ENCODE assay signal across 19 mouse cellular contexts in genomic region chr13:98594726-98595141, GRCm38 (mm10). TPM values are rescaled to one million over a fixed set of nuclear protein-coding genes. Genes with fewer than 3 reads are reported as not detected.
DNase-seq lines count a peak whose midpoint lies in the region; ATAC-seq and TF ChIP-seq lines count a peak whose summit lies in the region.
"Had no signal": no experiment of that assay in that cellular context is flagged by ENCODE, and none has a peak within 500 bp of the region (broad histone marks: within the 10 kb centered on the region; RNA-seq: fewer than 3 reads in every experiment).

No protein-coding gene starts in this region.

- no peak for DNase-seq in hindbrain, embryonic 10.5 days (ENCODE audit: low spot score)
- DNase-seq in lung, embryonic 14.5 days: peak; percentile 68
- DNase-seq in lung, postnatal 10 days: no peak
- no peak for DNase-seq in cerebellum, adult 9-11 months
- DNase-seq in left cerebral cortex, postnatal 4 days: no peak
- DNase-seq: adrenal gland, postnatal 36 days; cerebellum, postnatal 25 days; thymus, postnatal 4 days had no signal

- no peaks in the 10 kb centered on the region for H3K36me3 ChIP-seq in hindbrain, embryonic 10.5 days
- no peaks in the 10 kb centered on the region for H3K36me3 ChIP-seq in hindbrain, embryonic 16.5 days (ENCODE audit: control insufficient read depth, insufficient read depth, low read length)
- H3K36me3 ChIP-seq in lung, embryonic 14.5 days (ENCODE audit: insufficient read depth): no peaks in the 10 kb centered on the region
- no peaks in the 10 kb centered on the region for H3K36me3 ChIP-seq in intestine, embryonic 15.5 days
- H3K36me3 ChIP-seq in stomach, embryonic 15.5 days: no peaks in the 10 kb centered on the region
- H3K36me3 ChIP-seq: embryonic facial prominence, embryonic 15.5 days; forebrain, embryonic 12.5 days; hindbrain, embryonic 13.5 days; neural tube, embryonic 15.5 days had no signal

- H3K9me3 ChIP-seq in hindbrain, embryonic 10.5 days: no peaks in the 10 kb centered on the region
- no peaks in the 10 kb centered on the region for H3K9me3 ChIP-seq in hindbrain, embryonic 16.5 days (ENCODE audit: control insufficient read depth, low read length)
- H3K9me3 ChIP-seq in lung, embryonic 14.5 days (ENCODE audit: low read depth, low read length): no peaks in the 10 kb centered on the region
- no peaks in the 10 kb centered on the region for H3K9me3 ChIP-seq in intestine, embryonic 15.5 days
- no peaks in the 10 kb centered on the region for H3K9me3 ChIP-seq in stomach, embryonic 15.5 days
- H3K9me3 ChIP-seq: embryonic facial prominence, embryonic 15.5 days; forebrain, embryonic 12.5 days; hindbrain, embryonic 13.5 days; neural tube, embryonic 15.5 days had no signal

- intact Hi-C loops in left cerebral cortex, postnatal 4 days (cut with DNase I): loop anchor here (10.0 kb wide), 1 partner anchor 130 kb away; no protein-coding TSS in a partner anchor

- TF ChIP-seq CTCF in lung, embryonic 14.5 days (IDR thresholded peaks at IDR 0.05; ENCODE audit: low read depth): no peak

- ATAC-seq in hindbrain, embryonic 16.5 days: no peak
- peak; percentile 21 for ATAC-seq in lung, embryonic 14.5 days (ENCODE audit: insufficient read depth)
- peak; percentile 65 for ATAC-seq in intestine, embryonic 15.5 days
- peak; percentile 48; the same call in 1 of the 2 replicates for ATAC-seq in stomach, embryonic 15.5 days (ENCODE audit: insufficient read depth, low FRiP score, low read depth)

- H3K9ac ChIP-seq in hindbrain, embryonic 16.5 days (ENCODE audit: low read depth, low read length): no peak overlapping the region
- H3K9ac ChIP-seq in lung, embryonic 14.5 days: no peak overlapping the region
- H3K9ac ChIP-seq in intestine, embryonic 15.5 days: no peak overlapping the region
- H3K9ac ChIP-seq in stomach, embryonic 15.5 days: no peak overlapping the region
- H3K9ac ChIP-seq: embryonic facial prominence, embryonic 15.5 days; forebrain, embryonic 12.5 days; hindbrain, embryonic 13.5 days; neural tube, embryonic 15.5 days had no signal

- 0 out of 2 replicates have a peak overlapping the region, but pooled peaks have one; percentile 26 for H3K27ac ChIP-seq in hindbrain, embryonic 10.5 days
- H3K27ac ChIP-seq in hindbrain, embryonic 16.5 days (ENCODE audit: low read depth, low read length): no peak overlapping the region
- H3K27ac ChIP-seq in lung, embryonic 14.5 days (ENCODE audit: low read depth): peak overlapping the region; percentile 85
- H3K27ac ChIP-seq in intestine, embryonic 15.5 days: peak overlapping the region; percentile 80
- H3K27ac ChIP-seq in stomach, embryonic 15.5 days: peak overlapping the region; percentile 55
- H3K27ac ChIP-seq: embryonic facial prominence, embryonic 15.5 days; forebrain, embryonic 12.5 days; hindbrain, embryonic 13.5 days; neural tube, embryonic 15.5 days had no signal

- H3K4me1 ChIP-seq in hindbrain, embryonic 10.5 days (replicated peaks): peaks cover 37% of the 10 kb centered on the region
- H3K4me1 ChIP-seq in hindbrain, embryonic 16.5 days (ENCODE audit: control insufficient read depth, insufficient read depth, low read depth, low read length): no peaks in the 10 kb centered on the region
- H3K4me1 ChIP-seq in lung, embryonic 14.5 days (ENCODE audit: insufficient read depth): peaks cover 8% of the 10 kb centered on the region; the same call in 1 of the 2 replicates
- peaks cover 26% of the 10 kb centered on the region for H3K4me1 ChIP-seq in intestine, embryonic 15.5 days (replicated peaks)
- H3K4me1 ChIP-seq in stomach, embryonic 15.5 days: peaks cover 11% of the 10 kb centered on the region; the same call in 1 of the 2 replicates
- H3K4me1 ChIP-seq: forebrain, embryonic 12.5 days; megakaryocyte, embryonic 14.5 days; neural tube, embryonic 15.5 days had no signal

- WGBS in hindbrain, embryonic 10.5 days: 58% methylated on average over 10 of the region's 10 CpGs
- WGBS in hindbrain, embryonic 16.5 days: 64% methylated on average over 10 of the region's 10 CpGs
- 51% methylated on average over 10 of the region's 10 CpGs for WGBS in lung, embryonic 14.5 days
- WGBS in intestine, embryonic 15.5 days: 58% methylated on average over 10 of the region's 10 CpGs
- WGBS in stomach, embryonic 15.5 days: 67% methylated on average over 10 of the region's 10 CpGs

- no peak overlapping the region for H3K4me2 ChIP-seq in hindbrain, embryonic 16.5 days (ENCODE audit: low read length)
- no peak overlapping the region for H3K4me2 ChIP-seq in lung, embryonic 14.5 days
- 0 out of 2 replicates have a peak overlapping the region, but pooled peaks have one; percentile 12 for H3K4me2 ChIP-seq in intestine, embryonic 15.5 days (replicated peaks)
- no peak overlapping the region for H3K4me2 ChIP-seq in stomach, embryonic 15.5 days
- H3K4me2 ChIP-seq: embryonic facial prominence, embryonic 15.5 days; forebrain, embryonic 12.5 days; hindbrain, embryonic 13.5 days; neural tube, embryonic 15.5 days had no signal

- H3K4me3 ChIP-seq in hindbrain, embryonic 10.5 days: no peak overlapping the region
- no peak overlapping the region for H3K4me3 ChIP-seq in hindbrain, embryonic 16.5 days (ENCODE audit: low read length)
- no peak overlapping the region for H3K4me3 ChIP-seq in lung, embryonic 14.5 days (ENCODE audit: low read depth, low read length)
- no peak overlapping the region for H3K4me3 ChIP-seq in intestine, embryonic 15.5 days (replicated peaks)
- no peak overlapping the region for H3K4me3 ChIP-seq in stomach, embryonic 15.5 days (replicated peaks)
- H3K4me3 ChIP-seq: embryonic facial prominence, embryonic 15.5 days; forebrain, embryonic 12.5 days; hindbrain, embryonic 13.5 days; megakaryocyte, embryonic 14.5 days; neural tube, embryonic 15.5 days had no signal

- H3K27me3 ChIP-seq in hindbrain, embryonic 10.5 days (ENCODE audit: insufficient read depth, poor library complexity, severe bottlenecking): peaks cover 39% of the 10 kb centered on the region
- H3K27me3 ChIP-seq in hindbrain, embryonic 16.5 days (replicated peaks; ENCODE audit: control insufficient read depth, insufficient read depth, low read length): no peaks in the 10 kb centered on the region
- H3K27me3 ChIP-seq in lung, embryonic 14.5 days (ENCODE audit: insufficient read depth, low read length): 0 out of 2 replicates have a peak, but pooled peaks cover 2% of the 10 kb centered on the region
- H3K27me3 ChIP-seq in intestine, embryonic 15.5 days (replicated peaks): no peaks in the 10 kb centered on the region
- no peaks in the 10 kb centered on the region for H3K27me3 ChIP-seq in stomach, embryonic 15.5 days (replicated peaks)
- H3K27me3 ChIP-seq: embryonic facial prominence, embryonic 15.5 days; neural tube, embryonic 15.5 days had no signal

RNA-seq across cellular contexts. Expression of gene Tmem174, which starts 42.5 kb away (rescaled TPM):
- polyA plus RNA-seq in hindbrain, embryonic 10.5 days (2016; fragmentation: Nextera tagmentation; extraction: Ambion mirVana): not detected in 2 replicates
- 0.06 TPM in 1 of 2 replicates, not detected in the other for polyA plus RNA-seq in hindbrain, embryonic 16.5 days (2015; fragmentation: Nextera tagmentation; extraction: Ambion mirVana)
- polyA plus RNA-seq in lung, embryonic 14.5 days (2014; fragmentation: Nextera tagmentation; extraction: Ambion mirVana): 0.08 TPM in 1 of 2 replicates, not detected in the other
- polyA plus RNA-seq in intestine, embryonic 15.5 days (2015; fragmentation: Nextera tagmentation; extraction: Ambion mirVana): 0.06 and 0.09 TPM in 2 replicates
- polyA plus RNA-seq in stomach, embryonic 15.5 days (2015; fragmentation: Nextera tagmentation; extraction: Ambion mirVana): not detected in 2 replicates
- total RNA-seq in left cerebral cortex, postnatal 4 days (2021): not detected
- total RNA-seq: adrenal gland, postnatal 36 days; granulocyte monocyte progenitor cell, adult 5-6 weeks; MEL had no signal
- polyA plus RNA-seq: forebrain, embryonic 12.5 days; hindbrain, embryonic 13.5 days; limb, embryonic 14.5 days; neural tube, embryonic 15.5 days had no signal
